In genomic region chr1:37676967-37677512, GRCm38 (mm10) we compare ENCODE assay signal across 17 mouse cellular contexts.
"Had no signal": no experiment of that assay in that cellular context is flagged by ENCODE, and none has a peak within 500 bp of the region (broad histone marks: within the 10 kb centered on the region; RNA-seq: fewer than 3 reads in every experiment).

No protein-coding gene starts in this region.

- DNase-seq: kidney, adult 18-20 months; kidney, adult 9 months; kidney, postnatal 14 days; kidney, postnatal 4 days; layer of hippocampus, adult 9-11 months; liver; lung, adult 18-20 months; lung, postnatal 10 days; lung, postnatal 36 days; midbrain, embryonic 14.5 days; thymus, postnatal 25 days had no signal

- ATAC-seq: liver, embryonic 12.5 days had no signal

- H3K27ac ChIP-seq: limb, embryonic 10.5 days; limb, embryonic 13.5 days; liver, embryonic 12.5 days; liver, embryonic 15.5 days; lung, embryonic 15.5 days; stomach, embryonic 15.5 days had no signal

- H3K4me3 ChIP-seq: limb, embryonic 10.5 days; limb, embryonic 13.5 days; liver, embryonic 12.5 days; liver, embryonic 15.5 days; lung, embryonic 15.5 days; stomach, embryonic 15.5 days had no signal
